Mouse (Mus musculus): ENCODE measurements around the gene Plcb1.

DNA sequence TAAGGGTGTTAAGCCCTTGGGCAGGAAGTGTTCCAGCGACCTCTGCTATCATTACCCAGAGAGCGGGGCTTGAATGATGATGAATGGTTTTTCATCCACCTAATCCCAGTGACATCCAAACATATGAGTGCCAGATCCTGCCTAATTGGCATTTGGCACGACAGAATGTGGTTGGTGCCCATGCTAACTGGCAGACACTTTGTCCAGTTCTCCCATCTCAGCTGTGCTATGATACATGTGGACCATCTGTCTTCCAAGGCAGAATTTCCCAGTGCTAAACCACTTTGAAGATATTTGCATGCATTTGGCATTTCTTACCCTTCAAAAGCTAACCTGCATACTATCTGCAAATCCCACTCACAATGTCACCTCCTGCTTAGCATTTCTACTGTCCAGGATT lies 492.6 kb downstream of the Plcb1 start:
- TF ChIP-seq GATA1 (IDR thresholded peaks at IDR 0.05; ENCODE audit: borderline replicate concordance, low read length) (no peak), FLI1 (IDR thresholded peaks at IDR 0.05; ENCODE audit: low read length) (no peak)

Data from megakaryocyte, embryonic 14.5 days (primary cell).